Mouse (Mus musculus): ENCODE data around the gene Mlph.

- no peak for TF ChIP-seq POLR2A (IDR thresholded peaks at IDR 0.05; ENCODE audit: borderline replicate concordance, extremely low read depth, insufficient read depth, insufficient read length, poor library complexity, severe bottlenecking)
- no peak for TF ChIP-seq CTCF (IDR thresholded peaks at IDR 0.05; ENCODE audit: borderline replicate concordance, extremely low read depth, insufficient read depth, insufficient read length)
Observed at GRCm38 (mm10) chr1:90914948-90915569, at the start of gene Mlph.

All from brain, embryonic 14.5 days (tissue).